Mouse (Mus musculus) hindbrain, embryonic 12.5 days (tissue): Measurements from ENCODE around the gene Gm20388. TPM values are rescaled to one million over a fixed set of nuclear protein-coding genes. Genes with fewer than 3 reads are reported as not detected.
A peak's percentile ranks its signal among the peaks of the same experiment; 100 is the strongest.

ENCODE experiments used
- ATAC-seq: fragments of 200-750 bp; cut with Nextera tagmentation; 2 replicates; pipeline ENCODE4 v1.8.0; 2017; ENCODE audit warnings: moderate TSS enrichment; ENCODE audit not compliant: low FRiP score
- H3K27ac ChIP-seq: fragments of 300-500 bp; sonication (generic); 2 replicates; pipeline ENCODE4 v1.5.1; 2016; ENCODE audit warnings: mild to moderate bottlenecking
- H3K27me3 ChIP-seq: fragments of 300-500 bp; sonication (generic); 2 replicates; pipeline ENCODE4 v1.6.1; 2016; ENCODE audit warnings: mild to moderate bottlenecking
- H3K36me3 ChIP-seq: fragments of 300-500 bp; sonication (generic); 2 replicates; pipeline ENCODE4 v1.6.1; 2016; ENCODE audit warnings: mild to moderate bottlenecking
- H3K4me1 ChIP-seq: fragments of 300-500 bp; sonication (generic); 2 replicates; pipeline ENCODE4 v1.6.1; 2016
- H3K4me2 ChIP-seq: fragments of 300-500 bp; sonication (generic); replicated peaks from 2 replicates; pipeline ENCODE4 v1.6.1; 2016; ENCODE audit warnings: mild to moderate bottlenecking
- H3K4me3 ChIP-seq: fragments of 300-500 bp; sonication (generic); 2 replicates; pipeline ENCODE4 v1.5.1; 2016; ENCODE audit warnings: mild to moderate bottlenecking
- H3K9ac ChIP-seq: fragments of 300-500 bp; sonication (generic); 2 replicates; pipeline ENCODE4 v1.6.1; 2016; ENCODE audit warnings: mild to moderate bottlenecking, moderate library complexity
- H3K9me3 ChIP-seq: fragments of 300-500 bp; sonication (generic); replicated peaks from 2 replicates; pipeline ENCODE4 v1.6.1; 2016; ENCODE audit warnings: mild to moderate bottlenecking
- WGBS: fragments of 180-500 bp; shearing (Covaris S2); methylation state at CpG from one replicate; pipeline ENCODE4 v1.1.7; 2016; 5-methylcytosine and 5-hydroxymethylcytosine counted together
- polyA plus RNA-seq: library from polyadenylated mRNA; unstranded; fragments of >200 nt; fragmentation: Nextera tagmentation; extraction: Ambion mirVana; gene quantifications from 2 replicates; pipeline ENCODE4 v1.2.1, GENCODE M21; 2016

The Gm20388 gene
- polyA plus RNA-seq, 1 experiment from 2014 or later, result not detected

- H3K27ac ChIP-seq, result peak overlapping the region; percentile 40; the same call in 1 of the 2 replicates
Observed at GRCm38 (mm10) chr8:124277951-124278910, 4367.6 kb downstream of the Gm20388 start.

DNA sequence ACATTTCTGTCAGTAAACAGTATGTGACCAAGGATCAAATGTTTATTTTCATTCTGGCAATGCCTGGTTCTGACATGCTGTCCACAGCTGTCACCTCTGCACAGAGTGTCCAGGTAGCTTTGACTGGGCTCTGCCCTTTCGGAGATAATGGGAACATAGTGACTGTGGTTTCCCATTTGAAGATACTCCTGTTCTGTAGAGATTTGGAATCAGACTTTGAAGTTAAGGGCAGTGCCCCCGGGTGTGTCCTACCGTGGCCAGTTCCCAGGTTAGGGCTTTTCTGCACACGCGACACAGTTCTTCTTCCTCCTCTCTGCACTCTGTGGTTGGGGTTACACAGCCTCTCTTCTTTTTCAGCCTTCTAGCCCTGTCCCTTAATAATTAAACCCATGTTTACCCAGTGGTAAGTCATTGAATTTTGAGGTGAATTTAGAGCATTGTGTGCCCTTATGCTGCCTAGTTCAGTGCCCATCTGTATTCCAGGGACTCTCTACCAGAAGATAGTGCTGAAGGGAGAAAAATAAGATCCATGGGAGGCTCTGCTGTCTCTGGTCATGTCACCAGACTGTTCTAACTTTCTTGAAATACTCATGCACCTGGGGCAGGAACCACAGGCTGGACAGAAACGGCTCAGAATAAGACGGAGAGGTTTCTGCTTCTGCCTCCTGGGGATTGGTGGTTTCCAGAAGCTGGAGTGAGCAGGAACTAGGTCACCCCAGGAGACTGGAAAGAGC is 4368.5 kb downstream of the Gm20388 start:
- no peak overlapping the region for H3K4me3 ChIP-seq
- H3K4me1 ChIP-seq, result peaks cover 75% of the 10 kb centered on the region
- 82% methylated on average over 7 of the region's 7 CpGs for WGBS
- H3K27me3 ChIP-seq, result no peaks in the 10 kb centered on the region
- no peak for ATAC-seq
- 0 out of 2 replicates have a peak, but pooled peaks cover 6% of the 10 kb centered on the region for H3K9me3 ChIP-seq
- H3K27ac ChIP-seq, result no peak overlapping the region
- H3K4me2 ChIP-seq, result no peak overlapping the region
- peaks cover 11% of the 10 kb centered on the region for H3K36me3 ChIP-seq
- H3K9ac ChIP-seq, result no peak overlapping the region

More at GRCm38 (mm10) chr8:124277951-124278910, 4367.6 kb downstream of the Gm20388 start:
- H3K9ac ChIP-seq, result no peak overlapping the region
- no peak overlapping the region for H3K4me2 ChIP-seq
- H3K4me3 ChIP-seq, result no peak overlapping the region
- ATAC-seq, result no peak
- WGBS, result 72% methylated on average over 24 of the region's 24 CpGs
- 0 out of 2 replicates have a peak, but pooled peaks cover 6% of the 10 kb centered on the region for H3K9me3 ChIP-seq
- peaks cover 11% of the 10 kb centered on the region for H3K36me3 ChIP-seq
- H3K27me3 ChIP-seq, result no peaks in the 10 kb centered on the region
- peaks cover 75% of the 10 kb centered on the region for H3K4me1 ChIP-seq

GRCm38 (mm10) chr8:124279690-124279985 is 4369.0 kb downstream of the Gm20388 start:
- H3K9ac ChIP-seq, result no peak overlapping the region
- H3K4me1 ChIP-seq, result peaks cover 75% of the 10 kb centered on the region
- WGBS, result 95% methylated on average over 5 of the region's 5 CpGs
- no peaks in the 10 kb centered on the region for H3K27me3 ChIP-seq
- peaks cover 11% of the 10 kb centered on the region for H3K36me3 ChIP-seq
- H3K27ac ChIP-seq, result no peak overlapping the region
- no peak overlapping the region for H3K4me3 ChIP-seq
- 0 out of 2 replicates have a peak, but pooled peaks cover 6% of the 10 kb centered on the region for H3K9me3 ChIP-seq
- no peak for ATAC-seq
- no peak overlapping the region for H3K4me2 ChIP-seq

GRCm38 (mm10) chr8:124281700-124282541 is 4371.3 kb downstream of the Gm20388 start:
- Histone ChIP-seq H3K36me3 (no peaks in the 10 kb centered on the region), H3K9ac (0 out of 2 replicates have a peak overlapping the region, but pooled peaks have one; percentile 0), H3K4me3 (no peak overlapping the region), H3K4me2 (no peak overlapping the region), H3K4me1 (peaks cover 94% of the 10 kb centered on the region), H3K27me3 (no peaks in the 10 kb centered on the region), H3K27ac (peak overlapping the region; percentile 93), H3K9me3 (no peaks in the 10 kb centered on the region)
- 69% methylated on average over 11 of the region's 11 CpGs for WGBS
- ATAC-seq, result no peak

- Histone ChIP-seq H3K9me3 (no peaks in the 10 kb centered on the region), H3K27me3 (no peaks in the 10 kb centered on the region), H3K36me3 (no peaks in the 10 kb centered on the region), H3K4me3 (no peak overlapping the region), H3K9ac (no peak overlapping the region), H3K4me2 (no peak overlapping the region), H3K4me1 (peaks cover 96% of the 10 kb centered on the region), H3K27ac (peak overlapping the region; percentile 93)
- 63% methylated on average over 12 of the region's 12 CpGs for WGBS
- no peak for ATAC-seq
Observed at GRCm38 (mm10) chr8:124282878-124283630, 4372.4 kb downstream of the Gm20388 start.

DNA sequence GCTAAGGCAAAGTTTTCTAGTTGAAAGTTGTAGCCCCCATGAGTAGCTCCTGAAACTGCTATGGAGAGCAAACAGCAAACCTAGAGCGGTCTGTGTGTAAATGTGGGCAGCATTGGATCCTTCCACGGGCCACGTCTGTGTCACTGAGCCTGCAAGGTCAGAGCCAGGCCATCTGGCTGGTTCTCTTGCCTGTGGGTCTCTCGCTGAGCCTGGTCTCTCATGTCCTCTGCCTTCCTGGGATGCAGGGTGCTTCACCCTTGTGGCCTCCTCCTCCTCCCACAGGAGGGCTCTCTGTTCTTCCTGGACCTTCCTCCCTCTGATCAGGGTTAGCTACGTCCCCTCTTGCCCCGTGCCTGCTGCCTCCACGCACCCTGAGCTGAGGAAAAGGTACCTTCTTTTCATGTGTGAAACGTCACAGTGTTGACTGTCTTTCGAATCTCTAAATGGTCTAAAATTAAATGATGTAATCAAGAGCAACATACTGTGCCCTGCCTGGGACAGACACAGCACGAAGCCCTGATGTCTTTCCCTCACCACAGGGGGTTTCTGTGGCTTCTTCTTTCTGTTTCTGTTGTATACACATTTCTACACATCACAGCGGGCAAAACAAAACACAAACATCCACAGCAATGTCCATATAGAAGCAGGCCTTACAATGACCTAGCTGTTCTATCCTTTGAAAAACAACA is 4373.1 kb downstream of the Gm20388 start:
- Histone ChIP-seq H3K4me1 (peaks cover 88% of the 10 kb centered on the region), H3K4me2 (no peak overlapping the region; the same call in 1 of the 2 replicates), H3K27ac (peak overlapping the region; percentile 93), H3K9ac (no peak overlapping the region), H3K36me3 (no peaks in the 10 kb centered on the region), H3K27me3 (no peaks in the 10 kb centered on the region), H3K4me3 (no peak overlapping the region), H3K9me3 (no peaks in the 10 kb centered on the region)
- 18% methylated on average over 11 of the region's 11 CpGs for WGBS
- ATAC-seq, result 0 out of 2 replicates have a peak, but pooled peaks have one; percentile 7

DNA sequence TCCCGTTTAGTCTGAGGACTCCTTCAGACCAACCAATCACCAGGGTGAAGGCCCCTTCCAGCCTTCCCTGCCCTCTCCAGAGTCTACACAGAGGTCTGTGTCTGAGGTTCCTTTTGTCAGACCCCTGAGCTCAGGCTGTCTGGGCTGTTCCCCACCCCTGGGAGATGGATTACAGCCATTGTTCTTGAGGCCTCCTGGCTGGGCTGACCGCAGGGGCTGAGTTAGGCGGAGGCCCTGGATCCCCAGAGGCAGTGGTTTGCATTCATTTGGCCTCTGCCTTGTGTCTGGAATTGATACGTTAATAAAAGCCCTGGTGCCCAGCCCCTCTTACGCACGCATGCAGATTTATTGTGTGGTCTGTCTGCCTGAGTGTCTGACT is 4373.7 kb downstream of the Gm20388 start:
- no peaks in the 10 kb centered on the region for H3K36me3 ChIP-seq
- H3K4me1 ChIP-seq, result peaks cover 83% of the 10 kb centered on the region
- H3K9me3 ChIP-seq, result no peaks in the 10 kb centered on the region
- peak; percentile 89 for ATAC-seq
- no peaks in the 10 kb centered on the region for H3K27me3 ChIP-seq
- H3K4me3 ChIP-seq, result no peak overlapping the region
- H3K4me2 ChIP-seq, result no peak overlapping the region
- H3K27ac ChIP-seq, result peak overlapping the region; percentile 93
- WGBS, result 7% methylated on average over 6 of the region's 6 CpGs
- no peak overlapping the region for H3K9ac ChIP-seq

DNA sequence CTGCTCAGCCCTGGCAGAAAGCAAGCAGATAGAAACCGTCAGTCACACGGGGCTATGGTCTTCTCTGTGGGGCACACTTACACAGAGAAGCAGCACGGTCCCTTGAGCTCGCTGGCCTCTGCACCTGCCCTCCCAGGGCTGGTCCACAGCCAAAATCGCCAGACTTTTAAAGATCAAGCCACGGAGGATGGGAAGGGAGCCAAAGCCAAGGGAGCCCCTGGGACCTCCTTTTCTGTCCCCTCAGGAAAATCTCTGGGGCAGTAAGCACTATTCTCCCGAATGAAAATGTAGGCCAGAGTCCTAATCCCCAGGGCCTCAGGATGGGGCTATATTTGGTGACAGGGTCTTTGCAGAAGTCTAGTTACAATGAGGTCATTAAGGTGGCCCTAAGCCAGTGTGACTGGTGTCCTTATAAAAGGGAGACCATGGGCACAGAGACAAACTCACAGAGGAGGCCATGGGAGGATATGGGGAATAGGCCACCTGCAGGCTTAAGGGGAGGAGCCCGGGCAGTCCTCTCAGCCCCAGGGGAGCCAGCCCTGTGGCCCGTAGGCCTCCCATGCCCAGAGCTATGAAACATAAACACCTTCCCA is 4374.4 kb downstream of the Gm20388 start:
- Histone ChIP-seq H3K4me3 (no peak overlapping the region), H3K27ac (peak overlapping the region; percentile 93), H3K4me2 (peak overlapping the region; percentile 3; the same call in 1 of the 2 replicates), H3K9me3 (no peaks in the 10 kb centered on the region), H3K27me3 (no peaks in the 10 kb centered on the region), H3K36me3 (no peaks in the 10 kb centered on the region), H3K9ac (peak overlapping the region; percentile 47; the same call in 1 of the 2 replicates), H3K4me1 (peaks cover 77% of the 10 kb centered on the region)
- ATAC-seq, result peak; percentile 53
- WGBS, result 24% methylated on average over 9 of the region's 9 CpGs

- H3K4me1 ChIP-seq, result peaks cover 66% of the 10 kb centered on the region
- H3K27ac ChIP-seq, result peak overlapping the region; percentile 93
- no peaks in the 10 kb centered on the region for H3K27me3 ChIP-seq
- no peak overlapping the region for H3K4me3 ChIP-seq
- no peaks in the 10 kb centered on the region for H3K36me3 ChIP-seq
- WGBS, result 51% methylated on average over 4 of the region's 4 CpGs
- no peak overlapping the region for H3K4me2 ChIP-seq
- H3K9ac ChIP-seq, result no peak overlapping the region
- no peaks in the 10 kb centered on the region for H3K9me3 ChIP-seq
- ATAC-seq, result peak; percentile 27
Observed at GRCm38 (mm10) chr8:124286461-124287124, 4376.0 kb downstream of the Gm20388 start.

DNA sequence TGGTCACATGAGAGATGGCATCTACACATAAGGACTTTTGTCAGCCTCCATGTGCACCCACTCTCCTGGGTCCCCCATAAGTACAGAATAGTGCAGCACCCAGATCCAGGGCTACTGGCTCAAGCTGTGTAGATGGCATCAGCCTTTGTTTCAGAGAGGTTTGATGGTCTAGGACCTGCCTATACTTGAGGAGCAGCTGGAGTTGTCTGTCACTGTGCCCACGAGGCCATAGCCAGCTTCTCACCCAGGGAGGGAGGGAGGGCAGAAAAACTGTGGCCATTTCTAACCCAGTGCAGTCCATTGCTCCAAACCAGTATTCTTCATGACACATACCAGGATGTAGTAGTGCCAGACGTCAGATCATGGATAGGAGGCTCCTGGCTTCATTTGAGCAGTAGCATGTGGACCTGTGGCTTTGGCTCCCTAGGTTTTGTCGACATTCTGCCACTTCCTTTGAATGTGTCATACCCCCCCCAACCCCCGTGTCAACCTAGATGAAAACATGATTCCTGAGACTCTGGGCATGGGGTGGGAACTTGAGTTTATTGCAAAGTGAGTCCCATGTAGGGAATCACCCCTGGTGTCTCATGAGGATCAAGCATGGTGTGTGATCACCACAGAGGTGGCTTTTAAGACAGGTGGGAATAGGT is 4377.7 kb downstream of the Gm20388 start:
- WGBS, result 80% methylated on average over 4 of the region's 4 CpGs
- ATAC-seq, result no peak
- H3K4me3 ChIP-seq, result no peak overlapping the region
- no peaks in the 10 kb centered on the region for H3K36me3 ChIP-seq
- no peak overlapping the region for H3K4me2 ChIP-seq
- H3K27ac ChIP-seq, result no peak overlapping the region
- no peak overlapping the region for H3K9ac ChIP-seq
- H3K4me1 ChIP-seq, result peaks cover 54% of the 10 kb centered on the region
- H3K9me3 ChIP-seq, result no peaks in the 10 kb centered on the region
- no peaks in the 10 kb centered on the region for H3K27me3 ChIP-seq
